Mouse (Mus musculus): Measurements from ENCODE around the gene Tifa. TPM values are rescaled to one million over a fixed set of nuclear protein-coding genes. Genes with fewer than 3 reads are reported as not detected.

Gene Tifa
- total and polyA plus RNA-seq, 2 experiments from 2014 or later: 1.4 to 2.6 TPM

GRCm38 (mm10) chr3:127834040-127834439 lies 44.4 kb downstream of the Tifa start:
- 91% methylated on average over 4 of the region's 4 CpGs for WGBS

GRCm38 (mm10) chr3:127835594-127835993 lies 46.0 kb downstream of the Tifa start:
- Histone ChIP-seq H3K9me3 (ENCODE audit: low read length) (no peaks in the 10 kb centered on the region), H3K36me3 (ENCODE audit: insufficient read depth, low read length) (peaks cover 3% of the 10 kb centered on the region; the same call in 1 of the 2 replicates), H3K4me2 (ENCODE audit: low read depth, low read length, poor library complexity, severe bottlenecking) (peak overlapping the region; percentile 78; the same call in 1 of the 2 replicates), H3K27me3 (ENCODE audit: insufficient read depth, low read length) (no peaks in the 10 kb centered on the region), H3K4me3 (ENCODE audit: low read depth, low read length) (no peak overlapping the region), H3K4me1 (ENCODE audit: insufficient read depth, low read length) (peaks cover 7% of the 10 kb centered on the region), H3K27ac (ENCODE audit: low read depth, low read length) (no peak overlapping the region), H3K9ac (replicated peaks; ENCODE audit: low read length, poor library complexity, severe bottlenecking) (0 out of 2 replicates have a peak overlapping the region, but pooled peaks have one; percentile 29)
- ATAC-seq (ENCODE audit: low FRiP score): no peak
- WGBS: 84% methylated on average over 6 of the region's 6 CpGs
- no peak for TF ChIP-seq CTCF (IDR thresholded peaks at IDR 0.05)
- no peak for DNase-seq (ENCODE audit: low spot score)

More at GRCm38 (mm10) chr3:127834040-127834439, 44.4 kb downstream of the Tifa start:
- H3K9me3 ChIP-seq (ENCODE audit: low read length): no peaks in the 10 kb centered on the region
- H3K27me3 ChIP-seq (ENCODE audit: insufficient read depth, low read length): no peaks in the 10 kb centered on the region
- no peak overlapping the region for H3K27ac ChIP-seq (ENCODE audit: low read depth, low read length)
- no peak for TF ChIP-seq CTCF (IDR thresholded peaks at IDR 0.05)
- ATAC-seq (ENCODE audit: low FRiP score) (no peak), DNase-seq (ENCODE audit: low spot score) (no peak)
- H3K36me3 ChIP-seq (ENCODE audit: insufficient read depth, low read length): peaks cover 3% of the 10 kb centered on the region; the same call in 1 of the 2 replicates
- H3K4me1 ChIP-seq (ENCODE audit: insufficient read depth, low read length): peaks cover 7% of the 10 kb centered on the region
- H3K4me2 ChIP-seq (ENCODE audit: low read depth, low read length, poor library complexity, severe bottlenecking): no peak overlapping the region
- no peak overlapping the region for H3K9ac ChIP-seq (replicated peaks; ENCODE audit: low read length, poor library complexity, severe bottlenecking)
- H3K4me3 ChIP-seq (ENCODE audit: low read depth, low read length): no peak overlapping the region

- ATAC-seq (ENCODE audit: low FRiP score): 0 out of 2 replicates have a peak, but pooled peaks have one; percentile 0
Observed at GRCm38 (mm10) chr3:127836798-127837153, 47.2 kb downstream of the Tifa start.

GRCm38 (mm10) chr3:127837154-127837865 lies 47.7 kb downstream of the Tifa start, which contains the start of gene Ap1ar:
Gene Ap1ar (minus strand): TSS chr3:127837523.
- peak within 1 kb of the TSS; percentile 78 for H3K4me2 ChIP-seq (ENCODE audit: low read depth, low read length, poor library complexity, severe bottlenecking)
- ATAC-seq (ENCODE audit: low FRiP score): peak; percentile 97
- H3K27me3 ChIP-seq (ENCODE audit: insufficient read depth, low read length): no peaks in the 10 kb centered on the region
- peak within 1 kb of the TSS; percentile 91 for H3K4me3 ChIP-seq (ENCODE audit: low read depth, low read length)
- H3K4me1 ChIP-seq (ENCODE audit: insufficient read depth, low read length): peaks cover 7% of the 10 kb centered on the region
- H3K9ac ChIP-seq (replicated peaks; ENCODE audit: low read length, poor library complexity, severe bottlenecking): peak within 1 kb of the TSS; percentile 94
- no peaks in the 10 kb centered on the region for H3K9me3 ChIP-seq (ENCODE audit: low read length)
- peak; percentile 98 for DNase-seq (ENCODE audit: low spot score)
- H3K27ac ChIP-seq (ENCODE audit: low read depth, low read length): peak within 1 kb of the TSS; percentile 80
- under 1% methylated on average over 67 of the region's 89 CpGs for WGBS
- H3K36me3 ChIP-seq (ENCODE audit: insufficient read depth, low read length): no peaks in the 10 kb centered on the region
- TF ChIP-seq CTCF (IDR thresholded peaks at IDR 0.05): peak; percentile 82

More at GRCm38 (mm10) chr3:127836798-127837153, 47.2 kb downstream of the Tifa start:
- Histone ChIP-seq H3K4me3 (ENCODE audit: low read depth, low read length) (peak overlapping the region; percentile 91), H3K4me1 (ENCODE audit: insufficient read depth, low read length) (peaks cover 7% of the 10 kb centered on the region), H3K9ac (replicated peaks; ENCODE audit: low read length, poor library complexity, severe bottlenecking) (peak overlapping the region; percentile 94), H3K27me3 (ENCODE audit: insufficient read depth, low read length) (no peaks in the 10 kb centered on the region), H3K36me3 (ENCODE audit: insufficient read depth, low read length) (peaks cover 2% of the 10 kb centered on the region; the same call in 1 of the 2 replicates), H3K9me3 (ENCODE audit: low read length) (no peaks in the 10 kb centered on the region), H3K4me2 (ENCODE audit: low read depth, low read length, poor library complexity, severe bottlenecking) (peak overlapping the region; percentile 78), H3K27ac (ENCODE audit: low read depth, low read length) (peak overlapping the region; percentile 80)
- WGBS: 0% methylated on average over 6 of the region's 17 CpGs
- no peak for TF ChIP-seq CTCF (IDR thresholded peaks at IDR 0.05)
- no peak for DNase-seq (ENCODE audit: low spot score)

GRCm38 (mm10) chr3:127837972-127838644 lies 48.5 kb downstream of the Tifa start:
- Histone ChIP-seq H3K4me1 (ENCODE audit: insufficient read depth, low read length) (peaks cover 7% of the 10 kb centered on the region), H3K9me3 (ENCODE audit: low read length) (no peaks in the 10 kb centered on the region), H3K4me2 (ENCODE audit: low read depth, low read length, poor library complexity, severe bottlenecking) (peak overlapping the region; percentile 48), H3K4me3 (ENCODE audit: low read depth, low read length) (peak overlapping the region; percentile 91), H3K27me3 (ENCODE audit: insufficient read depth, low read length) (no peaks in the 10 kb centered on the region), H3K9ac (replicated peaks; ENCODE audit: low read length, poor library complexity, severe bottlenecking) (no peak overlapping the region), H3K27ac (ENCODE audit: low read depth, low read length) (peak overlapping the region; percentile 63; the same call in 1 of the 2 replicates), H3K36me3 (ENCODE audit: insufficient read depth, low read length) (no peaks in the 10 kb centered on the region)
- DNase-seq (ENCODE audit: low spot score): no peak
- no peak for TF ChIP-seq CTCF (IDR thresholded peaks at IDR 0.05)
- peak; percentile 35 for ATAC-seq (ENCODE audit: low FRiP score)
- 32% methylated on average over 8 of the region's 8 CpGs for WGBS

GRCm38 (mm10) chr3:127841926-127842325 lies 52.3 kb downstream of the Tifa start:
- Histone ChIP-seq H3K4me2 (ENCODE audit: low read depth, low read length, poor library complexity, severe bottlenecking) (no peak overlapping the region), H3K27me3 (ENCODE audit: insufficient read depth, low read length) (no peaks in the 10 kb centered on the region), H3K9me3 (ENCODE audit: low read length) (no peaks in the 10 kb centered on the region), H3K4me1 (ENCODE audit: insufficient read depth, low read length) (no peaks in the 10 kb centered on the region), H3K9ac (replicated peaks; ENCODE audit: low read length, poor library complexity, severe bottlenecking) (no peak overlapping the region), H3K36me3 (ENCODE audit: insufficient read depth, low read length) (no peaks in the 10 kb centered on the region), H3K4me3 (ENCODE audit: low read depth, low read length) (no peak overlapping the region), H3K27ac (ENCODE audit: low read depth, low read length) (no peak overlapping the region)
- no peak for TF ChIP-seq CTCF (IDR thresholded peaks at IDR 0.05)
- no peak for ATAC-seq (ENCODE audit: low FRiP score)
- DNase-seq (ENCODE audit: low spot score): no peak
- 73% methylated on average over 8 of the region's 8 CpGs for WGBS

Data from midbrain, postnatal 0 days (tissue).